Mouse (Mus musculus): ENCODE data around the gene Cd93. TPM values are rescaled to one million over a fixed set of nuclear protein-coding genes. Genes with fewer than 3 reads are reported as not detected.

The Cd93 gene
- polyA plus RNA-seq, 1 experiment from 2014 or later, result 17.0 TPM

GRCm38 (mm10) chr2:148393149-148393548 is 50.2 kb downstream of the Cd93 start:
- WGBS, result 55% methylated on average over 1 of the region's 1 CpGs
- Histone ChIP-seq H3K4me3 (replicated peaks; ENCODE audit: low read depth, low read length) (no peak overlapping the region), H3K4me2 (ENCODE audit: low read length) (no peak overlapping the region), H3K9me3 (replicated peaks; ENCODE audit: low read length) (no peaks in the 10 kb centered on the region), H3K27ac (no peak overlapping the region), H3K36me3 (ENCODE audit: insufficient read depth, low read length) (no peaks in the 10 kb centered on the region), H3K4me1 (replicated peaks; ENCODE audit: insufficient read depth, low read length) (peaks cover 15% of the 10 kb centered on the region), H3K9ac (ENCODE audit: low read depth, low read length) (no peak overlapping the region), H3K27me3 (ENCODE audit: insufficient read depth, low read length) (peaks cover 11% of the 10 kb centered on the region)
- ATAC-seq (replicated peaks; ENCODE audit: low FRiP score, low read depth), result no peak
- TF ChIP-seq CTCF (IDR thresholded peaks at IDR 0.05; ENCODE audit: low read depth), result no peak
- no peak for DNase-seq (ENCODE audit: low spot score)

- 46% methylated on average over 6 of the region's 6 CpGs for WGBS
- H3K27ac ChIP-seq, result no peak overlapping the region
- H3K9me3 ChIP-seq (replicated peaks; ENCODE audit: low read length), result no peaks in the 10 kb centered on the region
- H3K36me3 ChIP-seq (ENCODE audit: insufficient read depth, low read length), result no peaks in the 10 kb centered on the region
- DNase-seq (ENCODE audit: low spot score) (no peak), ATAC-seq (replicated peaks; ENCODE audit: low FRiP score, low read depth) (no peak)
- no peak overlapping the region for H3K4me2 ChIP-seq (ENCODE audit: low read length)
- no peak overlapping the region for H3K4me3 ChIP-seq (replicated peaks; ENCODE audit: low read depth, low read length)
- H3K9ac ChIP-seq (ENCODE audit: low read depth, low read length), result no peak overlapping the region
- no peak for TF ChIP-seq CTCF (IDR thresholded peaks at IDR 0.05; ENCODE audit: low read depth)
- H3K4me1 ChIP-seq (replicated peaks; ENCODE audit: insufficient read depth, low read length), result no peaks in the 10 kb centered on the region
- no peaks in the 10 kb centered on the region for H3K27me3 ChIP-seq (ENCODE audit: insufficient read depth, low read length)
Measured at GRCm38 (mm10) chr2:148387652-148388581, 55.4 kb downstream of the Cd93 start.

DNA sequence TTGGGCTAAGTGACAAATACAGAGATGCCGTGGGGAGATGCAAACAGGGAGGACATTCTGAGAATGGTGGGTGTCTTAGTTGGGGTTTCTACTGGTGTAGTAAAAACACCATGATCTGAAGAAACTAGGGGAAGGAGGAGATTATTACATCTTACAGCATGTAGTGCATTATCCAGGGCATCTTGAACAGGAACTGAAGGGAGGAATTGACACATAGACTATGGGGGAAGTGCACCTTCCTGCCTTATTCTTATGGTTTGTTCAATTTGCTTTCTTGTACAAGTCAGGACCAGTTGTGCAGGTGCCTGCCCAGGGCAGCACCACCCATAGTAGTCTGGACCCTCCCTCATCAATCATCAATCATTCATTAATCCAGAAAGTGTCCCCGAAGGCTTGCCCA is 56.4 kb downstream of the Cd93 start:
- H3K4me3 ChIP-seq (replicated peaks; ENCODE audit: low read depth, low read length), result no peak overlapping the region

More for the DNA sequence above, 56.4 kb downstream of the Cd93 start:
- H3K9ac ChIP-seq (ENCODE audit: low read depth, low read length), result no peak overlapping the region
- H3K9me3 ChIP-seq (replicated peaks; ENCODE audit: low read length), result no peaks in the 10 kb centered on the region
- DNase-seq (ENCODE audit: low spot score) (no peak), ATAC-seq (replicated peaks; ENCODE audit: low FRiP score, low read depth) (no peak)
- WGBS, result 87% methylated on average over 2 of the region's 2 CpGs
- H3K36me3 ChIP-seq (ENCODE audit: insufficient read depth, low read length), result no peaks in the 10 kb centered on the region
- H3K4me2 ChIP-seq (ENCODE audit: low read length), result no peak overlapping the region
- no peaks in the 10 kb centered on the region for H3K27me3 ChIP-seq (ENCODE audit: insufficient read depth, low read length)
- H3K4me1 ChIP-seq (replicated peaks; ENCODE audit: insufficient read depth, low read length), result no peaks in the 10 kb centered on the region
- no peak overlapping the region for H3K27ac ChIP-seq
- TF ChIP-seq CTCF (IDR thresholded peaks at IDR 0.05; ENCODE audit: low read depth), result no peak

Other genes starting within 250 kb of the Cd93 start
- gene Sstr4, start 48.2 kb downstream of the Cd93 start, polyA plus RNA-seq (2015; fragmentation: Nextera tagmentation; extraction: Ambion mirVana), result 0.16 and 0.19 TPM in 2 replicates
- gene Thbd, start 35.4 kb downstream of the Cd93 start, polyA plus RNA-seq (2015; fragmentation: Nextera tagmentation; extraction: Ambion mirVana), result 14.7 and 14.8 TPM in 2 replicates
- 75.3 and 77.2 TPM in 2 replicates for gene Nxt1, start 229.0 kb upstream of the Cd93 start, polyA plus RNA-seq (2015; fragmentation: Nextera tagmentation; extraction: Ambion mirVana)
- 20.0 and 20.5 TPM in 2 replicates for gene Gzf1, start 237.5 kb upstream of the Cd93 start, polyA plus RNA-seq (2015; fragmentation: Nextera tagmentation; extraction: Ambion mirVana)